Mouse (Mus musculus) forebrain, postnatal 0 days (tissue): Measurements from ENCODE around the gene Dpp8. TPM values are rescaled to one million over a fixed set of nuclear protein-coding genes. Genes with fewer than 3 reads are reported as not detected.

ENCODE experiments used
- ATAC-seq: fragments of 200-750 bp; cut with Nextera tagmentation; 2 replicates; pipeline ENCODE4 v1.8.0; 2017; ENCODE audit warnings: mild to moderate bottlenecking, moderate library complexity
- DNase-seq: peaks from one replicate; pipeline ENCODE4 v3.0.0-alpha.2; 2015
- H3K27ac ChIP-seq: fragments of 300-500 bp; sonication (generic); 2 replicates; pipeline ENCODE4 v1.5.1; 2014; ENCODE audit warnings: low read depth, mild to moderate bottlenecking, antibody characterized with exemption, low read length, moderate library complexity, mixed read lengths
- H3K27me3 ChIP-seq: fragments of 300-500 bp; sonication (generic); 2 replicates; pipeline ENCODE4 v1.6.1; 2014; ENCODE audit warnings: mild to moderate bottlenecking, low read length, mixed read lengths; ENCODE audit not compliant: insufficient read depth
- H3K36me3 ChIP-seq: fragments of 300-500 bp; sonication (generic); 2 replicates; pipeline ENCODE4 v1.6.1; 2014; ENCODE audit warnings: mild to moderate bottlenecking, moderate library complexity; ENCODE audit not compliant: insufficient read depth
- H3K4me1 ChIP-seq: fragments of 300-500 bp; sonication (generic); 2 replicates; pipeline ENCODE4 v1.6.1; 2014; ENCODE audit warnings: antibody characterized with exemption; ENCODE audit not compliant: insufficient read depth
- H3K4me2 ChIP-seq: fragments of 300-500 bp; sonication (generic); 2 replicates; pipeline ENCODE4 v1.6.1; 2014; ENCODE audit warnings: low read depth, mild to moderate bottlenecking, moderate library complexity
- H3K4me3 ChIP-seq: fragments of 300-500 bp; sonication (generic); 2 replicates; pipeline ENCODE4 v1.5.1; 2014; ENCODE audit warnings: low read depth, low read length, mixed read lengths
- H3K9ac ChIP-seq: fragments of 300-500 bp; sonication (generic); 2 replicates; pipeline ENCODE4 v1.6.1; 2014; ENCODE audit warnings: mild to moderate bottlenecking
- H3K9me3 ChIP-seq: fragments of 300-500 bp; sonication (generic); 2 replicates; pipeline ENCODE4 v1.6.1; 2016; ENCODE audit warnings: low read length
- CTCF ChIP-seq: sonication (generic); IDR thresholded peaks from 2 replicates; pipeline ENCODE4 v1.5.1; 2016; ENCODE audit warnings: antibody characterized with exemption, control low read depth, low read depth
- WGBS: fragments of 180-500 bp; shearing (Covaris S2); extraction: QIAGEN DNeasy Blood & Tissue Kit; methylation state at CpG from one replicate; pipeline ENCODE4 v1.1.7; 2014; 5-methylcytosine and 5-hydroxymethylcytosine counted together
- polyA plus RNA-seq: library from polyadenylated mRNA; unstranded; fragments of >200 nt; fragmentation: Nextera tagmentation; extraction: Ambion mirVana; gene quantifications from 2 replicates; pipeline ENCODE4 v1.2.1, GENCODE M21; 2015
- total RNA-seq: library from RNA; depleted of rRNA; stranded (reverse); fragments of >200 nt; gene quantifications from 2 replicates; pipeline ENCODE4 v1.2.3, GENCODE M21; 2014

Dpp8 gene
- total and polyA plus RNA-seq, 2 experiments from 2014 or later = 25.6 to 111 TPM

- H3K27ac ChIP-seq = no peak overlapping the region
- no peaks in the 10 kb centered on the region for H3K4me1 ChIP-seq
- DNase-seq = no peak
- ATAC-seq = no peak
- no peak overlapping the region for H3K9ac ChIP-seq
- H3K27me3 ChIP-seq = no peaks in the 10 kb centered on the region
- H3K4me2 ChIP-seq = no peak overlapping the region
- H3K36me3 ChIP-seq = peaks cover 16% of the 10 kb centered on the region
- no peak for TF ChIP-seq CTCF
- no peak overlapping the region for H3K4me3 ChIP-seq
- 89% methylated on average over 2 of the region's 2 CpGs for WGBS
- no peaks in the 10 kb centered on the region for H3K9me3 ChIP-seq
Measured at GRCm38 (mm10) chr9:65113694-65114093, 81.5 kb downstream of the Dpp8 start.

- no peaks in the 10 kb centered on the region for H3K4me1 ChIP-seq
- TF ChIP-seq CTCF = no peak
- 61% methylated on average over 2 of the region's 2 CpGs for WGBS
- no peak overlapping the region for H3K4me3 ChIP-seq
- DNase-seq (no peak), ATAC-seq (no peak)
- H3K9ac ChIP-seq = no peak overlapping the region
- no peak overlapping the region for H3K27ac ChIP-seq
- no peaks in the 10 kb centered on the region for H3K9me3 ChIP-seq
- H3K36me3 ChIP-seq = peaks cover 21% of the 10 kb centered on the region
- H3K4me2 ChIP-seq = no peak overlapping the region
- no peaks in the 10 kb centered on the region for H3K27me3 ChIP-seq
Measured at GRCm38 (mm10) chr9:65115891-65116290, 83.7 kb downstream of the Dpp8 start.

- Histone ChIP-seq H3K4me2 (no peak overlapping the region), H3K9ac (no peak overlapping the region), H3K27me3 (no peaks in the 10 kb centered on the region), H3K4me1 (no peaks in the 10 kb centered on the region), H3K27ac (no peak overlapping the region), H3K4me3 (no peak overlapping the region), H3K9me3 (no peaks in the 10 kb centered on the region), H3K36me3 (peaks cover 21% of the 10 kb centered on the region)
- no peak for TF ChIP-seq CTCF
- no peak for DNase-seq
- no peak for ATAC-seq
- WGBS = 70% methylated on average over 2 of the region's 2 CpGs
Measured at GRCm38 (mm10) chr9:65117516-65117915, 85.3 kb downstream of the Dpp8 start.

- peak; percentile 90 for TF ChIP-seq CTCF
- ATAC-seq = peak; percentile 73
- 13% methylated on average over 3 of the region's 3 CpGs for WGBS
Measured at GRCm38 (mm10) chr9:65120935-65121334, 88.7 kb downstream of the Dpp8 start.

GRCm38 (mm10) chr9:65122545-65122944 lies 90.3 kb downstream of the Dpp8 start:
- no peak overlapping the region for H3K9ac ChIP-seq
- no peak overlapping the region for H3K27ac ChIP-seq
- 26% methylated on average over 18 of the region's 18 CpGs for WGBS
- H3K27me3 ChIP-seq = no peaks in the 10 kb centered on the region
- H3K4me2 ChIP-seq = 0 out of 2 replicates have a peak overlapping the region, but pooled peaks have one; percentile 21
- no peaks in the 10 kb centered on the region for H3K4me1 ChIP-seq
- ATAC-seq (peak; percentile 83), DNase-seq (peak; percentile 76)
- no peak overlapping the region for H3K4me3 ChIP-seq
- no peak for TF ChIP-seq CTCF
- H3K36me3 ChIP-seq = peaks cover 37% of the 10 kb centered on the region
- no peaks in the 10 kb centered on the region for H3K9me3 ChIP-seq

More at GRCm38 (mm10) chr9:65120935-65121334, 88.7 kb downstream of the Dpp8 start:
- DNase-seq = peak; percentile 84
- no peak overlapping the region for H3K4me2 ChIP-seq
- no peaks in the 10 kb centered on the region for H3K4me1 ChIP-seq
- no peak overlapping the region for H3K27ac ChIP-seq
- peaks cover 32% of the 10 kb centered on the region for H3K36me3 ChIP-seq
- H3K27me3 ChIP-seq = no peaks in the 10 kb centered on the region
- H3K9me3 ChIP-seq = no peaks in the 10 kb centered on the region
- H3K4me3 ChIP-seq = no peak overlapping the region
- H3K9ac ChIP-seq = no peak overlapping the region

- no peaks in the 10 kb centered on the region for H3K9me3 ChIP-seq
- H3K4me2 ChIP-seq = peak overlapping the region; percentile 59
- DNase-seq (peak; percentile 59), ATAC-seq (peak; percentile 65)
- WGBS = 7% methylated on average over 48 of the region's 48 CpGs
- peak; percentile 86 for TF ChIP-seq CTCF
- H3K27ac ChIP-seq = no peak overlapping the region
- H3K36me3 ChIP-seq = peaks cover 27% of the 10 kb centered on the region
- no peaks in the 10 kb centered on the region for H3K4me1 ChIP-seq
- H3K27me3 ChIP-seq = no peaks in the 10 kb centered on the region
- peak overlapping the region; percentile 23; the same call in 1 of the 2 replicates for H3K4me3 ChIP-seq
- H3K9ac ChIP-seq = peak overlapping the region; percentile 45
Measured at GRCm38 (mm10) chr9:65123552-65124168, 91.4 kb downstream of the Dpp8 start.

- ATAC-seq (peak; percentile 34; the same call in 1 of the 2 replicates), DNase-seq (peak; percentile 45)
- Histone ChIP-seq H3K4me3 (no peak overlapping the region), H3K27me3 (no peaks in the 10 kb centered on the region), H3K4me2 (no peak overlapping the region), H3K4me1 (no peaks in the 10 kb centered on the region), H3K9me3 (no peaks in the 10 kb centered on the region), H3K36me3 (peaks cover 44% of the 10 kb centered on the region), H3K27ac (no peak overlapping the region), H3K9ac (no peak overlapping the region)
- WGBS = 19% methylated on average over 25 of the region's 25 CpGs
- TF ChIP-seq CTCF = peak; percentile 59
Measured at GRCm38 (mm10) chr9:65128123-65128815, 96.1 kb downstream of the Dpp8 start.
